Mouse (Mus musculus): ENCODE measurements around the gene Gdi1. TPM values are rescaled to one million over a fixed set of nuclear protein-coding genes. Genes with fewer than 3 reads are reported as not detected.

The Gdi1 gene
- 100 to 1,000 TPM; 260 to 309 TPM for polyA plus RNA-seq (2017; shearing (Covaris generic))

GRCm38 (mm10) chrX:74304867-74305700 lies at the start of gene Gdi1:
Gdi1 (plus strand) TSS chrX:74304998.

GRCm38 (mm10) chrX:74270062-74270901 lies 34.5 kb upstream of the Gdi1 start, which contains the start of gene Rpl10:
Rpl10 (plus strand) TSS chrX:74270812.

GRCm38 (mm10) chrX:74281732-74282394 lies 22.9 kb upstream of the Gdi1 start, which contains the start of the genes Taz and Dnase1l1:
Taz (plus strand) TSS chrX:74281912.
Dnase1l1 (minus strand) TSS chrX:74282337.

GRCm38 (mm10) chrX:74296538-74297448 lies 8.0 kb upstream of the Gdi1 start, which contains the start of gene Atp6ap1:
Atp6ap1 (plus strand) TSS chrX:74297097.

GRCm38 (mm10) chrX:74312540-74313464 lies 8.0 kb downstream of the Gdi1 start, which contains the start of gene Fam50a:
Fam50a (plus strand) TSS chrX:74313033.

GRCm38 (mm10) chrX:74328725-74329161 lies 23.9 kb downstream of the Gdi1 start, which contains the start of gene Plxna3:
Plxna3 (plus strand) TSS chrX:74329066.

GRCm38 (mm10) chrX:74353467-74353770 lies 48.6 kb downstream of the Gdi1 start, which contains the start of gene Lage3:
Lage3 (minus strand) TSS chrX:74353618.

Other genes with a start within 250 kb of the Gdi1 start
- not detected for gene Opn1mw, start 177.5 kb upstream of the Gdi1 start, polyA plus RNA-seq (2017; shearing (Covaris generic))
- 10 to 100 TPM; 46.8 to 53.9 TPM for gene Mecp2, start 169.6 kb upstream of the Gdi1 start, polyA plus RNA-seq (2017; shearing (Covaris generic))
- gene Tex28, start 137.2 kb upstream of the Gdi1 start, polyA plus RNA-seq (2017; shearing (Covaris generic)): not detected
- gene Tktl1, start 127.7 kb upstream of the Gdi1 start, polyA plus RNA-seq (2017; shearing (Covaris generic)): 1 to 10 TPM; 2.0 to 3.8 TPM
- gene Flna, start 55.2 kb upstream of the Gdi1 start, polyA plus RNA-seq (2017; shearing (Covaris generic)): 100 to 1,000 TPM; 247 to 358 TPM
- 10 to 100 TPM; 48.9 to 66.6 TPM for gene Emd, start 50.3 kb upstream of the Gdi1 start, polyA plus RNA-seq (2017; shearing (Covaris generic))
- gene Rpl10, start 34.2 kb upstream of the Gdi1 start, polyA plus RNA-seq (2017; shearing (Covaris generic)): 10 to 100 TPM; 44.3 to 79.3 TPM
- gene Taz, start 23.1 kb upstream of the Gdi1 start, polyA plus RNA-seq (2017; shearing (Covaris generic)): 100 to 1,000 TPM; 140 to 181 TPM
- 10 to 100 TPM; 22.4 to 29.5 TPM for gene Dnase1l1, start 22.7 kb upstream of the Gdi1 start, polyA plus RNA-seq (2017; shearing (Covaris generic))
- 100 to 1,000 TPM; 155 to 162 TPM for gene Atp6ap1, start 7.9 kb upstream of the Gdi1 start, polyA plus RNA-seq (2017; shearing (Covaris generic))
- gene Fam50a, start 8.0 kb downstream of the Gdi1 start, polyA plus RNA-seq (2017; shearing (Covaris generic)): 10 to 100 TPM; 78.9 to 83.6 TPM
- gene Plxna3, start 24.1 kb downstream of the Gdi1 start, polyA plus RNA-seq (2017; shearing (Covaris generic)): 1 to 10 TPM; 2.4 to 6.9 TPM
- gene Lage3, start 48.6 kb downstream of the Gdi1 start, polyA plus RNA-seq (2017; shearing (Covaris generic)): 10 to 100 TPM; 34.3 to 51.6 TPM
- gene Ubl4a, start 68.2 kb downstream of the Gdi1 start, polyA plus RNA-seq (2017; shearing (Covaris generic)): 10 to 100 TPM; 52.3 to 66.9 TPM
- gene Slc10a3, start 68.4 kb downstream of the Gdi1 start, polyA plus RNA-seq (2017; shearing (Covaris generic)): 10 to 100 TPM; 40.0 to 40.5 TPM
- gene Fam3a, start 88.3 kb downstream of the Gdi1 start, polyA plus RNA-seq (2017; shearing (Covaris generic)): 10 to 100 TPM; 34.3 to 41.1 TPM
- 10 to 100 TPM; 35.8 to 36.6 TPM for gene Ikbkg, start 88.3 kb downstream of the Gdi1 start, polyA plus RNA-seq (2017; shearing (Covaris generic))
- gene G6pdx, start 124.2 kb downstream of the Gdi1 start, polyA plus RNA-seq (2017; shearing (Covaris generic)): 10 to 100 TPM; 47.5 to 51.1 TPM
- not detected for gene Gm6880, start 176.4 kb downstream of the Gdi1 start, polyA plus RNA-seq (2017; shearing (Covaris generic))

All from inflammation-experienced regulatory T-cells (primary cell).